Mouse (Mus musculus): ENCODE measurements around the gene Msl1. TPM values are rescaled to one million over a fixed set of nuclear protein-coding genes. Genes with fewer than 3 reads are reported as not detected.

Gene Msl1
- polyA plus RNA-seq, 1 experiment from 2014 or later = 34.5 TPM

DNA sequence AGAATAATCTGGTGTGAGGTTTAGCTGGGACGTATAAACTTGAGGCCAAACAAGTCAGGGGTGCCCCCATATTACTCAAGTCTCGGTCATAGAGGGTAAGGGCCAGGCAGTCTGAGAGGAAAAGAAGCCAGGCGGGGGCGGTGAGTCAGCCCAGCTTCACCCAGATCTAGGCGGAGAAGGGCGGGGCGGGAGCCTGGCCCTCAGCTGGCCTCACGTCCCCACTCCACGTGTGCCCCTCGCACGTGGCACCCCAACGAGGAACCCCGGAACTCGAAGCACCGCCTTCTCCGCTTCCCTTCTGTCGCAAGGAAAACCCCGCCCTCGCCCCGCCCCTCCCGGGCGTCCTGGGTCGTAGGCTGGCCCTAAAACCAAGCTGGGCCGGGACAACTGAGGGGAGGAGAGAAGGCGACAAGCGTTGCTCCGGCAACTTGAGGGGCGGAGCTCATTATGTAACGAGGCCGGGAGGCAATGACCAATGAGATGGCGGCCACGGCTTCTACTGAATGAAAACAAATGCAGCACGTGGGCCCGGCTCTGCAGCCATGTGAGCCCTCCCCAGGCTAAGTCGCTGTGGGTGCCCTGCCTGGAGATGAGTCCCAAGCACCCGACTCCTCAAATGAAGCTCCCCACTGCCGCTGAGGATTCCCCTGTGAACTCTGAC lies 21.6 kb upstream of the Msl1 start:
- Histone ChIP-seq H3K9me3 (no peaks in the 10 kb centered on the region), H3K27ac (no peak overlapping the region), H3K4me2 (replicated peaks) (peak overlapping the region; percentile 78), H3K4me1 (replicated peaks) (peaks cover 52% of the 10 kb centered on the region), H3K36me3 (peaks cover 30% of the 10 kb centered on the region), H3K9ac (replicated peaks) (peak overlapping the region; percentile 36), H3K4me3 (replicated peaks) (peak overlapping the region; percentile 40), H3K27me3 (no peaks in the 10 kb centered on the region)
- peak; percentile 69 for ATAC-seq
- 1% methylated on average over 37 of the region's 37 CpGs for WGBS

DNA sequence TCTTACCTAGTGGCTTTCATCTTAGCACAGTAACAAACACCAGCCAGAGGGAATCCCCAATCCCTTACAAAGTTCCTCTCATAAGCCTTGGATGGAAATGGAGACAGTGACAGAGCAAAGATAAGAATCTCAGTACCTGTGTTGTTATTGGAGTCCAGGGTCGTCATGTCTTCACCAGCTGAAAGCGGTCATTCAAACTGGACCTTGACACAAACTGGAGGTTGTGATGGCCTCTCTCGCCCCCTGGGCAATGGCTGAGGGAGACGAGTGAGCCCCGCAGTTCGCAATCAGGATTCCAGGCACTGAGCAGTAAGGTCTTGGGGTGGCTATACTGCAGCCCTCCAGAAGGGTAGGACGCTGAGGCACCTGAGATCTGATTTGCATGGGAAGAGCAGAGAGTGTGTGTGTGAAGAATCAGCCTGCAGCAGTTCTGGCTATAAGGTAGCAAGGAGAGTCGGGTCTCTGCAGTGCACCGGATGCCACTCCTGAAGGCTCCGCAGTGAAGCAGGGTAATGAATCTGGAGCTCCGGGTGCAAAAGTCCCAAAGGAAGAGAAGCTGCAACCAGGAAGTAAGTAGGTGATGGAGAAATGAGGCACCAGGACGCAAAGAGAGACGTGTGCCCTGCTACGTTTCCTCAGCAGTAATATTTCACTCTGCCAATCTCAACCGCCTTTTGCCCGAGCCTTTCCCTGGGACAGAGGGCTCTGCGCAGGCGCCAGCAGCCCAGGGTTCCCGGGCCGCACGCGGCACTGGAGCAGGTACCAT lies 20.6 kb upstream of the Msl1 start, which contains the start of gene Nr1d1:
Gene Nr1d1, minus strand, starts transcription at position 752 of the 766 bp plus-strand sequence.
- Histone ChIP-seq H3K4me3 (replicated peaks) (peak within 1 kb of the TSS; percentile 40), H3K9me3 (no peaks in the 10 kb centered on the region), H3K27ac (peak within 1 kb of the TSS; percentile 48), H3K4me2 (replicated peaks) (peak within 1 kb of the TSS; percentile 78), H3K36me3 (peaks cover 20% of the 10 kb centered on the region), H3K27me3 (no peaks in the 10 kb centered on the region), H3K4me1 (replicated peaks) (peaks cover 49% of the 10 kb centered on the region), H3K9ac (replicated peaks) (peak within 1 kb of the TSS; percentile 50)
- 2% methylated on average over 22 of the region's 22 CpGs for WGBS
- ATAC-seq = peak; percentile 41

DNA sequence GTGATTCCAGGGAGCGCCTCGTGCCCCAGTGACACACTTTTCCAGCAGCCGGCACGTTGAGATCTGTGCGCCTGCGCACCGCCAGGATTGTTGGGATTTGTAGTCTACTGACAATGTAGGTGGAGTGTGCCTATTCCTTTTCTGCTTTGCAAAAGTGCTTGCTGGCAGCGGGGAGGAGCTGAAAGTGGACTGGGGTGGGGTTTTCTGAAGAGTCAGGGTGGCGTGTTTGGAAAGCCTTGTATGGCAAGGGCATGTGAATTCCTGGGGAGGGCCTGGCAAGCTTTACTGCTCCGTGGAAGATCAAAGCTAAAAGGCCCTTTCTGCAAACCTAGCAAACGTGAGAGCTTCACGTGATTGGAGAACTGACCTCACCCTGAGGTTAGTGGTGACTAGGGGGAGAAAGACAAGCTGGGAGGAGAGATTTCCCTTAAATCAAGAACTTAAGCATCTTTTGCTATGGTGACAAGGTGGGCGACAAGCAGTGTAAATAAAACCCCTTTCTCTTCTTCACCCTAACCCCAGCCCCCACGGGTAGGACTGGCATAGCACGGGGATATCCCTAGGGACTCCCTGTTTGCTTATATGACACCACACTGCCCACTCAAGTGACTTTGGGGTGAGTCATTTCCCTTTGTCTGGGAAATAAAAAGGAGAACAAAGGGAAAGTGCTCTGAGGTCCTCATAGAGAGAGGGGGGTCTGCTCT lies 19.8 kb upstream of the Msl1 start:
- H3K9ac ChIP-seq (replicated peaks) = peak overlapping the region; percentile 50
- H3K4me2 ChIP-seq (replicated peaks) = peak overlapping the region; percentile 78
- H3K27me3 ChIP-seq = no peaks in the 10 kb centered on the region
- H3K36me3 ChIP-seq = peaks cover 13% of the 10 kb centered on the region
- peak overlapping the region; percentile 40 for H3K27ac ChIP-seq
- peaks cover 49% of the 10 kb centered on the region for H3K4me1 ChIP-seq (replicated peaks)
- no peaks in the 10 kb centered on the region for H3K9me3 ChIP-seq
- 9% methylated on average over 15 of the region's 15 CpGs for WGBS
- peak; percentile 89; the same call in 1 of the 2 replicates for ATAC-seq
- peak overlapping the region; percentile 40 for H3K4me3 ChIP-seq (replicated peaks)

DNA sequence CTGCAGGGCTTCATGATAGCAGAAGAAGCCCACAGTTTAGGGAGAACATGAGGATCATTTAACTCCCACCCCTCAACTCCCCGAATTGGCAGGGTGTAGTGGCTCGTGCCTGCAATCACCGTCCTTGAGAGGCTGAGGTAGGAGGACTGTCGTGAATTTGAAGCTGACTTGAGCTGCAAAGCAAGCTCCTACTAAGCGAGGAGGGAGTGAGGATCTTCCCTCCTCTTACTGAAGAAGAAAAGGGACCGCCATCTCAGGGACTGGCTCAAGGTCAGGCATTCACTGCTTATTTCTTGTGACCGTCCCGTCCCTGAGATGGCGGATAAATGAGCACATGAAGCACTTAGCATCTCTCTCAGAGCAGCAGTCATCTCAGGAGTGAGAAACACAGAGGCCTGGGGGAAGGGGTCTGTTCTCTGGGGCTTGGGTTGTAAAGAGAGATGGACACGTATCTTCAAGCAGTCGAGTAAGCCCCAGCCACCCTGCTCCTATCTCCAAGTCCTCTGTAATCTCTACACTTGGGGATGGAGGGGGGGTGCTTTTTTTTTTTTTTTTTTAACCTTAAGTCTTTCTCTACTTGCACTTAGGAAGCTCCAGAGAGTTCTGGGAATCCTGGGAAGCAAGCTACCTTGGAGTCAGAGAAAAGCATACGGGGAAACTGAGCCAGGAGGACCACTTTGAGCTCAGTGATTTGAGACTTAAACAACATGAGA lies 19.1 kb upstream of the Msl1 start:
- no peaks in the 10 kb centered on the region for H3K9me3 ChIP-seq
- 51% methylated on average over 12 of the region's 12 CpGs for WGBS
- peaks cover 49% of the 10 kb centered on the region for H3K4me1 ChIP-seq (replicated peaks)
- H3K9ac ChIP-seq (replicated peaks) = 0 out of 2 replicates have a peak overlapping the region, but pooled peaks have one; percentile 48
- H3K4me3 ChIP-seq (replicated peaks) = no peak overlapping the region
- H3K27ac ChIP-seq = peak overlapping the region; percentile 40
- ATAC-seq = no peak
- no peaks in the 10 kb centered on the region for H3K27me3 ChIP-seq
- peaks cover 7% of the 10 kb centered on the region for H3K36me3 ChIP-seq
- H3K4me2 ChIP-seq (replicated peaks) = peak overlapping the region; percentile 78

DNA sequence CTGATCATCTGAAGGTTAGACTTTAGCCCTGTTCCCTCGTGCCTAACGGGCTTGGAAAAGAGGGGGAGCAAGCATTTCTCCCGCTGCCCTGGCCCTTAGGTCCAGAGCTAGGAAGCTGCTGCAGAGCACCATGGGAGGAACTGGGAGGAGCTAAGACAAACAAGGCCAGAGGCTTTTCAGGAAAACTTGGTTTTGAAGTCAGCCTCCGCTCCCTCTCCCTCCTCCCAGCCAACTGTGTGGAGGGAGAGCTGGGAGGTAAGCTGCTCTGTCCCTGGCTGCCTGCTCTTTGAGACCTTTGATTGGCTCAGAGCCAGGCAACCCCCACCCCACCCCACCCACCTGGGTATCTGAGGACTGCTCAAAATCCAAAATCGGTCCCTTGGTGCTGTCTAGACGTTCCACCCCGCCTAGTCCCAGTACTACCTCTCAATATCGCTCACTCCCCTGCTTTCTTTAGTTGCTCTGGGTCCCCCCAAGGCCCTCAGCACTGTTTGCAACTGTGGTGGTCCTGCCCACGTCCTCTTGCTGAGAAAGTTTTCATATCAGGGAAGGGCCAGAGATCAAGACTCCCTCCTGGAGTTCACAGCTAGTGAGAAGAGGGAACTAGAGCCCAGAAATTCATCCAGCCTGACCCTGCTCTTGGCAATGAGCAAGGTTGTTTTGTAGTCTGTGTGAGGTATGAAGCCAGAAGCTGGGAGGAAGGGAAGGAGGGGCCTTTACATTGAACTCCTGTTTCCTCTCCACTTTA lies 18.3 kb upstream of the Msl1 start:
- no peak for ATAC-seq
- no peak overlapping the region for H3K4me3 ChIP-seq (replicated peaks)
- no peak overlapping the region for H3K4me2 ChIP-seq (replicated peaks)
- H3K27ac ChIP-seq = peak overlapping the region; percentile 61
- no peaks in the 10 kb centered on the region for H3K9me3 ChIP-seq
- no peaks in the 10 kb centered on the region for H3K36me3 ChIP-seq
- no peaks in the 10 kb centered on the region for H3K27me3 ChIP-seq
- peak overlapping the region; percentile 55 for H3K9ac ChIP-seq (replicated peaks)
- H3K4me1 ChIP-seq (replicated peaks) = peaks cover 54% of the 10 kb centered on the region
- 12% methylated on average over 9 of the region's 9 CpGs for WGBS

DNA sequence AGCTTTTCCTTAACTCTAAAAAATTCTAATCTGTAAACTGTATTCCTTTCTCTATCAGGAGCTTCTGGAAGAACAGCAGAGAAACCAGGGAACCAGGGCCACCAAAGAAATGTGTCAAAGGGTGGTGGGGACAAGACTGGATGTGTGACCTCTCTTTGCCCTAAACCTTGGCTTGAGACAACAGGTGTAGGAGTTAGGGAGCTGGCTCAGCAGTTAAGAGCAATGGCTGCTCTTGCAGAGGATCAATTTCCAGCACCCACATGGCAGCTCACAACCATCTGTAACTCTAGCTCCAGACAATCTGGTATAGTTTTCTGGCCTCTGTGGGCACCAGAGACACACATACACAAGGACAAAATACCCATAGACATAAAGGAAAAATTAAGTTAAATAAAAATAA lies 17.4 kb upstream of the Msl1 start:
- Histone ChIP-seq H3K4me3 (replicated peaks) (no peak overlapping the region), H3K36me3 (no peaks in the 10 kb centered on the region), H3K4me1 (replicated peaks) (peaks cover 61% of the 10 kb centered on the region), H3K9ac (replicated peaks) (0 out of 2 replicates have a peak overlapping the region, but pooled peaks have one; percentile 2), H3K27me3 (no peaks in the 10 kb centered on the region), H3K4me2 (replicated peaks) (no peak overlapping the region), H3K9me3 (no peaks in the 10 kb centered on the region), H3K27ac (no peak overlapping the region)
- ATAC-seq = no peak

DNA sequence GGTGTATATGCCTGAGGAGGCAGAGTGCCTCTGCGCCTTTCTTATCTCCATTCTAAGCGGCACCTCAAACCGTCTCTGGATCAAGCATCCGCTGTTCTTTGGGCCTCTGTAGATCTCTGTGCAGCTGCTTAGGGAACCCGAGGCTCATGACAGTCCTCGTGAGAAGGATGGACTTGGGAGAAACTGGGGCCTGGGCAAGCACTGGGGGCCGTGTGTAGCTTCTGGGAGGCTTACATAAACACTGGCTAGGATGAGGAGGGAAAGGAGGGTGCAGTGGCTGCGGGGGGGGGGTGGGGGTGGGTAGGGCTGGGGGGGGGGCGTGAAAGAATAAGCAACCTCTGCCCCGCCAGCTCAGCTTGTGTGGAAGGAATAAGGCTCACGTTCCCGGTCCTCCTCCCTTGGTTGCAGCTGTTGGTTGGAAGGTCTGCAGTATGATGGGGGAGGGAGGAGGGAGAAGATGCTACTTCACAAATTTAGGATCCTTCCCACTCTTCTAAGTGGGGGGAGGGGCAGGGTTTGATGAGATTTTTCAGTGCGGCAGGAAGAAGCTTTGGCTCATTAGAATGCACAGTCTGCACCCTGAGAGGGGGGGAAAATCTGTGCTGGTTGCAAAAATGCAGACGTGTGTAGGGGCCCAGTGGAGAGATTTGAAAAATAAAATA lies 13.3 kb upstream of the Msl1 start:
- peak overlapping the region; percentile 69; the same call in 1 of the 2 replicates for H3K27ac ChIP-seq
- peaks cover 48% of the 10 kb centered on the region for H3K4me1 ChIP-seq (replicated peaks)
- WGBS = 9% methylated on average over 13 of the region's 14 CpGs
- no peak for ATAC-seq
- no peak overlapping the region for H3K4me3 ChIP-seq (replicated peaks)
- H3K27me3 ChIP-seq = no peaks in the 10 kb centered on the region
- H3K9me3 ChIP-seq = no peaks in the 10 kb centered on the region
- H3K9ac ChIP-seq (replicated peaks) = peak overlapping the region; percentile 15; the same call in 1 of the 2 replicates
- peak overlapping the region; percentile 41; the same call in 1 of the 2 replicates for H3K4me2 ChIP-seq (replicated peaks)
- H3K36me3 ChIP-seq = no peaks in the 10 kb centered on the region

DNA sequence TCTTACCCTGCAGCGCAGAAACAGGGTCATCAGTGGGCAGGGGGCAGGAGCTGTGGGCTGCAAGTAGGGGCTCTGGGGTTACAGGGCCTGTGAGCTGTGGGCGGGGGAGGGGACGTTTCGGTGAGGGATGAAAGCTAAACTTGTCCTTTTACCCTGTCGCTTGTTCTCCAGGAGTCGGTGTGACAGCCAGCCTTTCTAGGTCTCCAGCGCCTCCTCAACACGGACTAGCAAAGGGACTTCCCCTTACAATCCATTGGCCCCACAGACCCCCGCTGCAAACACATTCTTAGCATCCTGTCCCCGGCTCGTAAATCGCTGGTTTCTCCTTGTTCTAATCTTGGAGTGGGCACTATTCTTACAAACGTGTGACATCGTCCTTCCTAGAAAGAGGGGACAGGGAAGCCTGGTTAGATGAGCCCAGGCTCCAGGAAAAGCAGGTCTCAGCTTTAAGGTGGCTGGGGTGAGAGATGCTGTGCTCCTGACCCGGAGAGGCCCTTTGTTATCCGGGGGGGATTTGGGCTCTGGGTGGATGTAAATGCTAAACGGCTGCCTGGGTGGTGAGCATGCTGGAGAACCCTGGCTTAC lies 12.6 kb upstream of the Msl1 start:
- Histone ChIP-seq H3K9ac (replicated peaks) (peak overlapping the region; percentile 15), H3K36me3 (no peaks in the 10 kb centered on the region), H3K27me3 (no peaks in the 10 kb centered on the region), H3K4me2 (replicated peaks) (peak overlapping the region; percentile 41), H3K27ac (peak overlapping the region; percentile 69), H3K4me1 (replicated peaks) (peaks cover 51% of the 10 kb centered on the region), H3K9me3 (no peaks in the 10 kb centered on the region), H3K4me3 (replicated peaks) (0 out of 2 replicates have a peak overlapping the region, but pooled peaks have one; percentile 8)
- 0 out of 2 replicates have a peak, but pooled peaks have one; percentile 1 for ATAC-seq
- 1% methylated on average over 17 of the region's 17 CpGs for WGBS

DNA sequence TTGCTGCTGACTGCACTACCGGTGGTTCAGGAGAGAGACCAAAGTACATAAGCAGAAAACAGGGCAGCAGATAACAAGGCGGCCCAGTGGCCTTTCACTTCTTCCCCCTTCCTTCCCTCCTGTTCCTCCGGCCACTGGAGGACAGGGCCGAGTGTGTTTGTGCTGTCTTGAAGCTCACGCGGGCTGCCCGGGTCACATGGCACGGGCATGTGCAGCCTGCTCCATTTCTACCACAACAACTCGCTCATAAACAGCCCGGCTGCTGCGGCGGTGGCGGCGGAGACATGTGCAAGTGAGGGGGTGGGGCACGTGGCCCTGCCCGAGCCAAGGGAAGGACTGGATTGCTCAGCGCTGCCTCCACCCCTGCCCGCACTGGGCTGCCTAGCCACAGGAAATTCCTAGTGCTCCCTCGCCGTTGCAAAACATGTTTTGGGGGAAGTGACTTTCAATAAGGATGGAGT lies 12.1 kb upstream of the Msl1 start:
- Histone ChIP-seq H3K36me3 (no peaks in the 10 kb centered on the region), H3K27me3 (no peaks in the 10 kb centered on the region), H3K9me3 (no peaks in the 10 kb centered on the region), H3K27ac (peak overlapping the region; percentile 69), H3K4me3 (replicated peaks) (0 out of 2 replicates have a peak overlapping the region, but pooled peaks have one; percentile 8), H3K9ac (replicated peaks) (peak overlapping the region; percentile 15), H3K4me2 (replicated peaks) (peak overlapping the region; percentile 41), H3K4me1 (replicated peaks) (peaks cover 54% of the 10 kb centered on the region)
- ATAC-seq = peak; percentile 34; the same call in 1 of the 2 replicates
- under 1% methylated on average over 20 of the region's 20 CpGs for WGBS

DNA sequence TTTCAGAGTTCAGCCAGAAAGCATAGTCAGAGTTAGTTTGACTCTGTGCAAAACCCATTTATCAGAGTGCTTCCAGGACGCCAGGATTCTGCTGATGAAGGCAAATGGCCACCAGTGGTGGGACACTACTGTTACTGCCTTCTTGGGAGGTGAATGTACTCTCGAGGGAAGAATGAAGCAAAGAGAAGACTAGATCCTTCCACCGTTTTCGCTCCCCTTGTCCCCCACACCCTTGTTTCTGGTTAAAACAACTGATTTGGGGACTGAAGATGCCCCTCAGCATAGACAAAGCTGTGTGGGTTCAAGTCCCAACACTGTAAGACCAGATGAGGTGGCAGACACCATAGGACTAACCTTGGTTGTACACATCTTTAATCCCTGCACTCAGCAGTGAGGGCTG lies 11.2 kb upstream of the Msl1 start:
- Histone ChIP-seq H3K4me2 (replicated peaks) (no peak overlapping the region), H3K27ac (no peak overlapping the region), H3K9me3 (no peaks in the 10 kb centered on the region), H3K4me1 (replicated peaks) (peaks cover 60% of the 10 kb centered on the region), H3K4me3 (replicated peaks) (no peak overlapping the region), H3K36me3 (no peaks in the 10 kb centered on the region), H3K27me3 (no peaks in the 10 kb centered on the region), H3K9ac (replicated peaks) (no peak overlapping the region)
- WGBS = 71% methylated on average over 4 of the region's 4 CpGs
- no peak for ATAC-seq

Measured in midbrain, embryonic 13.5 days (tissue).